Mouse (Mus musculus) gastrocnemius, postnatal 14 days (tissue): ENCODE data around the gene Cdyl. TPM values are rescaled to one million over a fixed set of nuclear protein-coding genes. Genes with fewer than 3 reads are reported as not detected.
"Not testable (repeated sequence)": the region's sequence is repeated elsewhere in the genome, so short reads cannot be mapped to it uniquely, and the experiment has no call there.

Source experiments
- DNase-seq: peaks from one replicate; pipeline ENCODE4 v3.0.0; 2021; ENCODE audit warnings: mixed read lengths
- intact Hi-C: fragments of 180-260 bp; cut with DNase I; formaldehyde crosslinking; loops from one replicate; pipeline ENCODE4 v1.15.1; 2025; ENCODE audit warnings: low total_unique reads
- total RNA-seq, 2 experiments: library from RNA; stranded (reverse); gene quantifications; 2 replicates each; pipeline ENCODE4 v1.2.3; 2021

Gene Cdyl
- total RNA-seq, 2 experiments from 2014 or later = 7.2 to 9.5 TPM

DNA sequence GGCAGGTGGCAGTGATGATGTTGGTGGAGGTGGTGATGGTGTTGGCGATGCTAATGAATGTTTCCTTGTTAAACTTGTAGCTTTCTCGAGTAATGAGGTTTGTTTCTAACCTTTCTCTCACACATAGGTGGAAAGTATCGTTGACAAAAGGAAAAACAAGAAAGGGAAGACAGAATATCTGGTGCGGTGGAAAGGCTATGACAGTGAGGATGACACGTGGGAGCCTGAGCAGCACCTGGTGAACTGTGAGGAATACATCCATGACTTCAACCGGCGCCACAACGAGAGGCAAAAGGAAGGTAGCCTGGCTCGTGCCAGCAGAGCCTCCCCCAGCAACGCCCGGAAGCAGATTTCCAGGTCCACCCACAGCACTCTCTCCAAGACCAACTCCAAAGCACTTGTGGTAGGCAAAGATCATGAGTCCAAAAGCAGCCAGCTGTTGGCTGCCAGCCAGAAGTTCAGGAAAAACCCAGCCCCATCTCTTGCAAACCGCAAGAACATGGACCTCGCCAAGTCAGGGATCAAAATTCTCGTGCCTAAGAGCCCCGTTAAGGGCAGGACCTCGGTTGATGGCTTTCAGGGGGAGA, 156.2 kb downstream of the Cdyl start:
- intact Hi-C loops = no loop called here
- peak; percentile 24 for DNase-seq

DNA sequence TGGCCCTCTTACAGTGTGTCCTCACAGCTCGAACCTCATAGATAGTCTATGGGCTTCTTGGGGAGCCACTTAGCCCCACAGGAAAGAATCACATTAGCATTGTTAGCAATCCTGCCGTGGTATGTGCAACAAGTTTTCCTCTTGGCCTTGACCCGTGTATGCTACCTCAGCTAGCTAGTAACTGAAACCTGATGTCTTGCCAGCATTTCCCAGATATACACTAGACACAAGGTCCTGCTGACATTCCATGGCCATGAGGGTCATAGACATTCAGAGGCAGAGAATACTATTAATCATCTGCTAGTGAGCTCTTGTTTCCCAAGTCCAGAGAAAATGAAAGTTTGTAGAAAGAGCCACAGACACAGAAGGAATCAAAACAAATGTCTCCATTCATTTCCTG, 158.0 kb downstream of the Cdyl start:
- intact Hi-C loops = no loop called here
- DNase-seq = no peak

DNA sequence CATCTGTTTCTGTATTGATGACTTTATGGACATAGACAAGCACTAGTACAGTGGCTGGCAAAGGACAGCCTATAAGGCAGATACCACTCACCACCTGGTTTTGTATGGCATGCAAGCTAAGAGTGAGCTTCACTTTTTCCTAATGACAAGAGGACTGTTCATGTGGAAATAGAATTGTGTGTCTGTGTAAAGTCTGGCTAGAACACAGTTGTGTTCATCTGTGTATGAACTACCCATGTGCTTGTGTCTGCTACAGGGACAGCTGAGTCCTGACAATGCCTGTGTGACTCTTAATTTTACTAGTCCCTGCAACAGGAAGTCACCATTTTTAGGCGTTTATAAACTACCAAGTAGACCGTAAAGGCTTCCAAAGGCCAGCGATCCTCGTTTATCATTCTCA, 158.4 kb downstream of the Cdyl start:
- intact Hi-C loops = no loop called here
- no peak for DNase-seq

DNA sequence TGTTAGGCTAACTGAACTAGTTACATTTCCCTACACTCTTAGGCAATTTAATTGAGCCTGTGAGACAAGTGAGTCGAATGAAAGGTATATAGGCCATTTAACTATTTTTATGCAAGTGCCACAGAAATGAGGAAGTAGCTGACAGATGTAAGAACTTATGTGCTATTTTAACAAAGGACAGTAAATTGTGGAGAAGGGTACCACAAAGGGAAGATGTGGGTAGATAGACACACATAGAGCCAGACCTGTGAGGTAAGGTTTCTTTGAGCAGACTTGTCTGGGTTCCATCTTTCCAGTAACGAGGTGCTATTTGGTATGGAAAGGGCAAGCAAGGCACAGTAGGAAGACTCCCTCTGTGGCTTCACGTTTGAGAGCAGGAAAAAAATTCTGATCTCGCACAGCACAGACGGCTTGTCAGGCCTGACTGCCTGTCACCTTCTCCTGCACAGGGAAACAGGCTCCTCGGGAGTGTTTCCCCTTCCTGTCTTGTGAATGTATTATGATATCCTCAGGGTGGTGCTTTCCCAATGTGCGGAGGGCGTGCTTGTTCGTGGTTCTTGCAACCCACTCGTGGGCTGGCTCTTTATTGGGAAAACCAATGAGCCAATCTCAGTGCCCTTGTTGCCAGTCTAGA, 162.3 kb downstream of the Cdyl start:
- intact Hi-C loops = no loop called here
- DNase-seq = no peak

DNA sequence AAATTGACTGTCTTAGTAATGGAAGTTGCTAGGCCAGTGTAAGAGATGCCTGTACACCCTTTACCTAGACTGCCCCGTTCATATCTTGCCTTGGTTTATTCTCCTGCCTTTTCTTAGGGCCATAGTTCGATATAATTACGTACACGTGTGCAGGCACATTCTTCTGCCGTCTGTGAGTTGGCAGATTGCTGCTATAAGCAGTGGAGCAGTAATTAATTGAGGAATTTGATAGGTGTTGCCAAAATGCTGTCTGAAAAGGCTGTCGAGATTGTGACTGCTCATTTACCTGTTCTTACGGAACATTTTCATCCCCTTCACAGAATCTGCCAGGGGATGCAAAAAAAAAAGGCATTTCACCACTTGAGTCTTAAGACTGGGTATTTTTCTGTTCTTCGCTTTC, 163.2 kb downstream of the Cdyl start:
- intact Hi-C loops = no loop called here
- no peak for DNase-seq

DNA sequence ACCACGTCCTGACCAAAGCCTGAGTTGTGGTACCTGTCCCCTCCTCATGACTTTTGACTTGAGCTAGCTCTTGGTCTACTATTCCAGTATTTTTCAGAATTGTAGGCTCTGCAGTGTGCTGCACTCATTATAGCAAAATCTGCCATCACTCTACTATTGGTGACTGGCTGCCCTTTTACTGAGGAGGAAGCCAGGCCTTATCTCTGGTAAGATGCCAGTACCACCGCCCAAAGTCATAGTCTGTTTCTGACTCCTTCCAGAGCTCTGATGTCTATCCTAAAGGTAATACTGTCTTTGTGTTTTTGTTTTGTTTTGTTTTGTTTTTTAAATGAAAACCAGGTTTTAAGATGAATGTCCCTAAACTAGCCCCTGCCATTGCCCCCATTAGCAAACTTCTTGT, 166.0 kb downstream of the Cdyl start:
- DNase-seq = no peak
- intact Hi-C loops = no loop called here

DNA sequence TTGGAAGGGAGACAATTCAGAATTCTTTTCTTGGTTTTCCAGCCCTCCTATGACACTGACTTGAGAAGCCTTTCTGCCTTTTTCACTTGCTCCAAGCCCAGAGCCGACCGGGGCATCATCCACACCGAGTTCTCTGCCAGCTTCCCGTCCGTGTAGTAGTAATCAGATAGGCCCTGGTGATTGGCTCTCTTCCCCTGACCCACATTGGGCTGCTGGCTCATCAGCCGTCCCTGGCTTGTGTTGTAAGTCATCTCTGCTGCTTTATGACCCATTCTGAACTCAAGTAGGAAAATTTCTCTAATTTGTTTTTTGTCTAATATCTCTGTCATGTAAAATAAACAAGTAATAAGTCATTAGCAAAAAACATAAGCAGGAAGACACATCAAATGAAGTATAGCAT, 173.0 kb downstream of the Cdyl start:
- DNase-seq = peak; percentile 66
- intact Hi-C loops = no loop called here

DNA sequence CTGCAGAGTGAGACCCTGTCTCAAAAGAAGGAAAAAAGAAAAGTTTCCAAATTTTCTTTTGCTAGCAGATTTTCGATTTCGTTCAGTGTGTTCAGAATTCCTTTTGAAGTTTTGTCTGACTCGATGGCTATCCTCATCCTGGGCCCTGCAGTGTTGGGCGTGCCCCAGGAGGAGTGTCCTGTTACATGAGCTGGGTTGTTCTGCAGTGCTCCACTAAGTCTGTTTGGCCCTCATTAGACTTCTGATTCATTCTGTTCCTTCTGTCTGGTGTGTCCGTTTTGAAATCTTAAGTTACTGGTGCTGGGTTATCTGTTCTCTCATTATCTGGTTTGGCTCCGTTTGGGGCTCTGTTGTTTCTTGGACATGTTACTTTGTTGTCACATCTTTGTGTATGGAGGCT, 174.3 kb downstream of the Cdyl start:
- intact Hi-C loops = no loop called here
- DNase-seq = no peak

DNA sequence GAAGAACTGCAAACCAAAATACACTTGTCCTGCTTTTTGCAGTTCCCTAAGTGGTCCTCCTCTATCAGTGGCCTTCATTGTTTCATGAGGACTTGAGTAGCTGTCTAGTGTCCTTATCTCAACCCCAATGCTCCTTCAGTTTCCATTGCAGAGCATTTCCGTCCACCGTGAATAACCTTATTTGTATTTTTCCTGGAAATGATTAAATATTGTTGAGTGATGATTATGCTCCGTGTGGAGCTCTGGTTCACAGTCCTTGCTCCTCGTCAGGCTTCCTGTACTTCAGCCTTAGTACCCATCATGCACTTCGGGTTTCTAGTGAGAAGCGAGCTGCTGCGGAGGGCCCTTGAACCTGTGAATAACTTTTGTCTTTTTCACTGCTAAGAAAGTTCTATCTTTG, 176.0 kb downstream of the Cdyl start:
- intact Hi-C loops = no loop called here

DNA sequence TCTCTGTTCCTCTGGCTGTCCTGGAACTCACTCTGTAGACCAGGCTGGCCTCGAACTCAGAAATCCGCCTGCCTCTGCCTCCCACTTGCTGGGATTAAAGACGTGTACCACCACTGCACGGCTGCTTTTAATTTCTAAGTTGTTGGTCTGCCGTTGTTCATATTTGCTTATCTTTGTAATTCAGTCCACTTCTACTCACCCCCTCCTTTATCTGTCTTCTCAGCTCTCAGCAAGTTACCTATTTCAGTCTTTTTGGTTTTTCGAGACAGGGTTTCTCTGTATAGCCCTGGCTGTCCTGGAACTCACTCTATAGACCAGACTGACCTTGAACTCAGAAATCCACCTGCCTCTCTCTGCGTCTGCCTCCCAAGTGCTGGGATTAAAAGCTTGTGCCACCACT, 176.9 kb downstream of the Cdyl start:
- intact Hi-C loops, DNase-seq: not testable (repeated sequence)

More for the DNA sequence above, 176.0 kb downstream of the Cdyl start:
- no peak for DNase-seq

DNA sequence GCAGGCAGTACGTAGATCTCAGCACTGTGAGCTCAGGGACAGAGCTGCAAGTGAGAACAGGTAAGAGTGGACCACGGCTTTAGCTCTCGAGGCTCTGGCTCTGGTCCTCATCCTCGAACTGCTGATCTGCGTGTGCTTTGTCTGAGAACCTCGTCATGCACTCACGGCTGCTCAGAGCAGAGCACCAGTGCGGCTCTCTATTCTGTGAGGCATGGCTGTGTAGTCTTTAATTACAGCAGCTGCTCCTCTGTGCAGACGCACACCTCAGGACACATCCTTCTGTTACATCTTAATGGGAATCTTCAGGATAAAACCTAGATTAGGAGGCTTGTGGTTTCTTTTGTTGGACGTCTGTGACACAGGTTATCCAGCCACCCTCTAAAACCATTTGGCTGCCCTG, 180.5 kb downstream of the Cdyl start:
- DNase-seq = no peak
- intact Hi-C loops = no loop called here

DNA sequence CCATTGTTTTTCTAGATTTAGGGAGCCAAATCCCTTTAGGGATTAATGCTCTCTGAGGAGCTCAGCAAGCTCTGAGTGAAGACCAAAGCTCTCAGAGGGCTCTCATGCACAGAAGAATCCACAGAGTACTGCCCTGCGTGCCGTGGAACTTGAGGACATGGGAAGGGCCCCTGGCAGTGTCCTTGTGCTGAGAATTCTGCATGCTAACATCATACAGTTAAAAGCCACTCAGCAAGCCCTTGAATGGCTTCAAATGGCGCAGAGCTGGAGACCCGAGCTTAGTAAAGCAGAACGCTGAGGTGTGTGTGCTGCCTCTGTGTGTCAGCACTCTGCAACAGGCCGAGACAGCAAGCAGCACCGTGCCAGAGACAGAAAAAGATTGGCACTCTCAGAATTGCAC, 183.8 kb downstream of the Cdyl start:
- intact Hi-C loops = no loop called here
- no peak for DNase-seq

DNA sequence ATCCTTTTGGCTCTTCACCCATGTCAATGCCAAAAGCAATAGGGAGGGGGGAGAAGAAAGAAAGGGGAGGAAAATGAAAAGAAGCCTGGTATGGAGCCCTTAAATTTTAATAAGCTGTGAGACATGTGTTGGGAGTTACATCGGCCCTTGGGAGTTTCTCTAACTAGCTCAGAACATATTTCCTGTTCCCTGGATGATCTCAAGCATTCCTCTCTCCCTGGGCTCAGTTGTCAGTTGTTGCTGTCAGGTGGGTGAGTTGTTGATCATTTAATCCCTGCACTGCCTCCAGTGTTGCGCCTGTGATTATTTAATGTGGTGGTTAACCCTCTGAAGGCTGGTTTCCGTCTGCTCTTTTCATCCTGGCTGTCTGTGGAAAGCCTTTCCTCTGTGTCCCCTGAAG, 185.7 kb downstream of the Cdyl start:
- intact Hi-C loops = no loop called here
- no peak for DNase-seq

DNA sequence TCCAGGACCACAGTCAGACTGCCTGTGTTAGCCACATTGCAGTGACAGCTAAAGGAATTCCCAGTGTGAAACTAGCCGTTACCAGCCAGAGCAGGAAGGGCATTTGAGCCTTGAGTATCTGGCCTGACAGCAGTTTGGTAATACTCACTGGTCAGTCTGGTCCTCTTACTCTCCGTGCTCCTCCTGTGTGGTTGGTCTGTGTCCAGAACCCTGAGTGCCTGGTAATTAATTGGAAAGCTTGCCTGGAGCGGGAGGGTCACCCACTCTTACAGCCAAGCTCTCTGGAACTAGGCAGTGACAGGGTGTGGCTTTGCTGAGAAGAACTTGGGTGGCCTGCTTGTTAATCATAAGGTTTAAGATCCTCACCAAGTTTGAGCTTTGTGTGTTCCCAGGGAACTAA, 189.1 kb downstream of the Cdyl start:
- intact Hi-C loops = no loop called here
- peak; percentile 40 for DNase-seq

DNA sequence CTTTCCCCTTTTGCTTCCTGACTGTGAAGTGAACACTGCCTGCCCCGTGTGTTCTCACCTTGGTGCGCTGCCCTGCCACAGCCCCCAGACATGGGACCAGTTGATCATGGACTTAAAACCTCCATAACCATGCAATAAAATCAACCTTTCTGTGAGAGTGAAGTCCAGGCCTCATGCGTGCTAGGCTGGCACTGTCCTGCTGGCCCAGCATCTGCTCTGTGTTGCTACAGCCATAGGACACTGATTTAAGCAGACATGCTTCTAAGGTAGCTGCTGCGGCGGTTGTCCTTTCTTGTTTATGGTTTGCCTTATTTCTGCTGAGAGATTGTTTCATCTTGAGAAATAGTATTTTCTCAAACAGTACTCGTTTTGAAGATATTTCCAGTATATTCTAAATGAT, 191.9 kb downstream of the Cdyl start:
- intact Hi-C loops = no loop called here
- no peak for DNase-seq

DNA sequence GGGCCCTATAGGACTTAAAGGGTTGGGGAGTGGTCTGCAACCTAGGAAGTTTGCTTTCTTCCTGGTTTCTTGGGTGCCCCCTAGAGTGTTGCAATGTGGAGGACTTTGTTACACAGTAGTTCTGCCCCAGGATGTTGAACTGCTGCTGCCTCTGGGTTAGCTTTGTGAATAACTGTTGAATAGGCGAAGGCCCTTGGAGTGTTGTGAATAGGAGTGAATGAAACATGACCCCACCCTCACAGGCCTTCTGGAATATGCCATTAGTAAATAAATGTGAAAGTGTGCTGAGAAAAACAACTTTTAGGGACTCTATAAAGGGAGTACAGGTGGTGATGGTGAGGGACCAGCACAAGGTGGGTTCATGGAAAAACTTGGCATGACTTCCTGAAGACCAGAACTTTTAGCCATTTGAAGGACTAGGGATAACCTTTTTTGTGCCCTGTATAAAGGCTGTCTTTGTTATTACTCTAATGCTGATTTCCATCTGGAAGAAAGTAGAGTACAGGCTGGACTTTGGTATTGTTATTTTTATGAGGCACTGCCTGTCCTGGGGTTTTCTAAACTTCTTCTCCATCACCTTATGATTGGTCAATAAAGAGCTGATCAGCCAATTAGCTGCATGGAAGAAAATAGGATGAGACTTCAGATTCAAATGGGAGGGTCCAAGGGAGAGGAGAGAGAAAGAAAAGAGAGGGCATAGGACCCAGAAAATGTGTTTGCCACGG, 193.4 kb downstream of the Cdyl start:
- intact Hi-C loops = no loop called here
- no peak for DNase-seq

DNA sequence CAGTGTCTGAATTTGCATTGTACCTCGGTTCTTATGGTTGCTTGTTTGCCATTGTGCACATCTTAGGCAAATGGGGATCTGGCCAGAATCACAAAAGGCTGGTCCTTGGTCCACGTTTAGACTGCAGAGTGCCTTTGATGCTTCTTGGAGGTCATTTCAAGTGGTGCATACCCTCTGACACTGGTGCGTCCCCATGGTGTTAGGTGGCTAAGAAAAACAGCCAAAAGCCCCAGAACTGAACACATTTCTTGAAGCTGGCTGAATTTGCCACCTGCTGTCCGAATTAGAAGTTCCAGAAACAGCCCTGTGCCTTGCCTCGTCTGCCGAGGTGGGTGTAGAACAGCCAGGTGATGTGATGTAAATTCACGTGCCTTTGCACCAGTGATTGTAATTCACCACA, 197.9 kb downstream of the Cdyl start:
- intact Hi-C loops = no loop called here
- DNase-seq = no peak

DNA sequence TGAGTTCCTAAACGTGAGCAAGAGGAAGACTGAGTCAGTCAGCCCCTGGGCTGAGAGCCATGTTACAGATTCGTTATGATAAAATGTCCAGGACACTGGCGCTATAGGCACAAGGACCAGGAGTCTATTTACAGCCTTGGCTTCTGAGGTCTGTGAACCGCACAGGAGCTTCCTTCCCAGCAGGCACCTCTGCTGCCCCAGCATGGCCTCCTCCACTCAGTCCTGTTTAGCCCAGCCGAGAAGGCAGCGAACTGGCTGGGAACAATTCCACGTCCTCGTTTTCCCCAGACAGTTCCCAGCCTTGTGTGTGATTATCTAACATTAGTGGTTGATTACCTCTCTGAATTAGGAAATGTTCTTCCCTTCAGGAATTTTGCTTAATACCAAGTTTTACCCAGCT, 201.3 kb downstream of the Cdyl start:
- intact Hi-C loops = no loop called here
- DNase-seq = no peak

DNA sequence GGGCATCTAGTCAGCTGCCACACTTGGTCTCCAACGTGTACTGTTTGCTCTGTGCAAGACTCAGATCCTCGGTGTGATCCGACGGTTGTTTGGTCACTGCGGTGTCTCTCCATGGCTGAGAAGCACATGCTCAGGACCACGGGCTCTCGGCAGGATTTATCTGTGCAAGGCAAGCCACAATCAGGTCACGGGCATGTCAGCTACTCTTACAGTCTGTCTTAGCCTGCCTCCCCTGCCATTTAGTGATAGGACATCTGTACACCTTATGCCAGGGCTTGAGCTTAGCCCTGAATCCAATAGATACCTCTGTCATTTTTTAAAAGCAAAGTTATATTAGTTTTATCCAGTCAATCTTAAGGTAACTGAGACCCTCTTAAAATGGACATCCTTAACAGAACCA, 211.0 kb downstream of the Cdyl start:
- intact Hi-C loops = no loop called here
- no peak for DNase-seq

DNA sequence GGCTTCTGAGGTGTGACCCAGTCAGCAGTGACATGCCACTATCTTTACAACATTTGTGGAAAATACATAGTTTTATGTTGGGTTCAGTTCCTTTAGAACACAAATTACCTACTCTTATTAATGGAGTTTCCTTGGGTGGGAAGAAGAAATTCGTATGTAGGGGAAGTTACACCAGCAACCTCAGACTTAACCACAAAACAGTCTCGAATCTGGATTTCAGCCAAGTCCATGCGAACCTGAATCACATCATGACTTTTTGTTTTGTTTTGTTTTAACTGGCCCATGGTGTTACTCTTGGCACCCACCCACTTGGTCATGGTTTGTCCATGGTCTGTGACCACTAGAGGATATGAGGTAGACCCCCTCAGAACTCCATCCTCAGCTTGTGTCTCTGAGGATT, 211.5 kb downstream of the Cdyl start:
- intact Hi-C loops = no loop called here
- DNase-seq = no peak

DNA sequence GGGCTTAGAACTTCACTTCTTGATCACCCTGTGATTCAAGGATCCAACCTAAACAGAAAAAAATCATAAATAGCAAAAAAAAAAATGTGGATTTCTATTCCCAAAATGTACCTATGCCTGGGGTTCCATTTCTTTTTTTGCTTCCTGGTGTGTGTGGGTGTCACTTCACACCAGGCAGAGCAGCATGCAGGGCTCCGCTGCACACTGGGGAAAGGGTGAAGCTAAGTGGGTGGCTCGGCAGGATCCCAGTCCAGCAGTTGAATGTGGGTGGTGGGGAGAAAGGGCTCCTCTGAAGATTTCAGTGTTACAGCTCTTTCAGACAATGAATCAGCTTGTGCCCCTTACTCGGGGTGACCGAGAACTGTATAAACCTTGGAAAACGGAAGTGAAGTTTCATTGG, 215.8 kb downstream of the Cdyl start:
- intact Hi-C loops = no loop called here
- DNase-seq = no peak
